Mouse (Mus musculus) hematopoietic stem cell, adult 5-6 weeks (primary cell): Measurements from ENCODE around the gene Serpina6. TPM values are rescaled to one million over a fixed set of nuclear protein-coding genes. Genes with fewer than 3 reads are reported as not detected.

Experiments used
- ATAC-seq, 2 experiments: fragments of 125-278 bp in 1 of 2; replicated peaks in 1 of 2; 2 replicates each; pipeline ENCODE4 v1.8.0; 2016 to 2017; ENCODE audit warnings: inconsistent platforms in 2 of 2, mild to moderate bottlenecking in 2 of 2, moderate number of reproducible peaks in 2 of 2, low read depth in 1 of 2, moderate TSS enrichment in 1 of 2; ENCODE audit not compliant: low FRiP score in 2 of 2, poor library complexity in 2 of 2, severe bottlenecking in 2 of 2, insufficient read depth in 1 of 2, low TSS enrichment in 1 of 2
- total RNA-seq: library from RNA; stranded (forward); fragments of 172-1452, 232-1000 nt; gene quantifications from 2 replicates; pipeline ENCODE4 v1.2.3, GENCODE M21; 2017

The Serpina6 gene
- total RNA-seq, 1 experiment from 2014 or later: not detected

GRCm38 (mm10) chr12:103598411-103598810 is 58.6 kb downstream of the Serpina6 start:
- ATAC-seq: no peak

Other genes starting within 250 kb of the Serpina6 start
- 1.2 and 4.7 TPM in 2 replicates for gene 9330161L09Rik, start 249.4 kb downstream of the Serpina6 start, total RNA-seq
- 129 and 149 TPM in 2 replicates for gene Ddx24, start 231.4 kb downstream of the Serpina6 start, total RNA-seq
- 137 and 147 TPM in 2 replicates for gene Ifi27, start 223.0 kb downstream of the Serpina6 start, total RNA-seq
- 25.4 and 57.7 TPM in 2 replicates for gene Ifi27l2a, start 213.5 kb downstream of the Serpina6 start, total RNA-seq
- gene Ifi27l2b, start 200.0 kb downstream of the Serpina6 start, total RNA-seq: not detected in 2 replicates
- gene Ppp4r4, start 124.9 kb downstream of the Serpina6 start, total RNA-seq: 0.13 and 0.45 TPM in 2 replicates
- gene Serpina10, start 25.8 kb downstream of the Serpina6 start, total RNA-seq: not detected in 2 replicates
- gene Serpina16, start 18.9 kb upstream of the Serpina6 start, total RNA-seq: not detected in 2 replicates
- not detected in 2 replicates for gene Serpina1f, start 38.3 kb upstream of the Serpina6 start, total RNA-seq
- gene Serpina1d, start 116.4 kb upstream of the Serpina6 start, total RNA-seq: not detected in 2 replicates
- gene Serpina1b, start 173.2 kb upstream of the Serpina6 start, total RNA-seq: not detected in 2 replicates
- gene Serpina1a, start 206.3 kb upstream of the Serpina6 start, total RNA-seq: not detected in 2 replicates
- not detected in 2 replicates for gene Serpina1c, start 247.7 kb upstream of the Serpina6 start, total RNA-seq